Mouse (Mus musculus) MEL (cell line): ENCODE measurements around the gene Ankar. TPM values are rescaled to one million over a fixed set of nuclear protein-coding genes. Genes with fewer than 3 reads are reported as not detected.

Experiments
- DNase-seq: peaks from one replicate; pipeline ENCODE4 v3.0.0; 2011; ENCODE audit warnings: low read depth, low spot score
- H3K27ac ChIP-seq: 2 replicates; pipeline ENCODE4 v1.5.1; 2012; ENCODE audit warnings: low read depth, mild to moderate bottlenecking, control low read depth, low read length, moderate library complexity; ENCODE audit not compliant: control insufficient read depth
- H3K27me3 ChIP-seq, 2 experiments: fragments of 150-350 bp in 1 of 2; sonication (generic) in 1 of 2; 2 replicates each; pipeline ENCODE4 v1.6.1; 2012; ENCODE audit warnings: low read length in 2 of 2, mild to moderate bottlenecking in 2 of 2, improper control_type of control experiment in 1 of 2, moderate library complexity in 1 of 2; ENCODE audit not compliant: insufficient read depth in 2 of 2, control insufficient read depth in 1 of 2
- H3K36me3 ChIP-seq, 2 experiments: 2 replicates each; pipeline ENCODE4 v1.6.1; 2012 to 2014; ENCODE audit warnings: low read length in 2 of 2, improper control_type of control experiment in 1 of 2, inconsistent platforms in 1 of 2, mild to moderate bottlenecking in 1 of 2; ENCODE audit not compliant: insufficient read depth in 2 of 2, control insufficient read depth in 1 of 2
- H3K4me1 ChIP-seq, 2 experiments: fragments of 150-350 bp in 1 of 2; sonication (generic) in 1 of 2; 2 replicates each; pipeline ENCODE4 v1.6.1; 2012; ENCODE audit warnings: low read length in 2 of 2, improper control_type of control experiment in 1 of 2, mild to moderate bottlenecking in 1 of 2; ENCODE audit not compliant: insufficient read depth in 2 of 2, control insufficient read depth in 1 of 2
- H3K4me3 ChIP-seq, 2 experiments: fragments of 150-350 bp in 1 of 2; sonication (generic) in 1 of 2; 2 replicates each; pipeline ENCODE4 v1.5.1; 2012; ENCODE audit warnings: low read depth in 2 of 2, low read length in 2 of 2, mild to moderate bottlenecking in 2 of 2, moderate library complexity in 2 of 2, control low read depth in 1 of 2, improper control_type of control experiment in 1 of 2; ENCODE audit not compliant: control insufficient read depth in 1 of 2, insufficient read depth in 1 of 2
- H3K79me2 ChIP-seq: 2 replicates; pipeline ENCODE4 v1.6.1; 2012; ENCODE audit warnings: mild to moderate bottlenecking, low read length, moderate library complexity; ENCODE audit not compliant: control insufficient read depth, poor library complexity, insufficient read depth
- H3K9ac ChIP-seq: 2 replicates; pipeline ENCODE4 v1.6.1; 2012; ENCODE audit warnings: low read depth, mild to moderate bottlenecking, control low read depth, low read length, moderate library complexity; ENCODE audit not compliant: control insufficient read depth, poor library complexity, severe bottlenecking
- H3K9me3 ChIP-seq: fragments of 150-350 bp; sonication (generic); replicated peaks from 2 replicates; pipeline ENCODE4 v1.6.1; 2012; ENCODE audit warnings: mild to moderate bottlenecking, low read length, improper control_type of control experiment, moderate library complexity; ENCODE audit not compliant: insufficient read depth
- BHLHE40 ChIP-seq: IDR thresholded peaks from 2 replicates; pipeline ENCODE4 v1.6.1; 2012; ENCODE audit warnings: low read depth, mild to moderate bottlenecking, inconsistent platforms, low read length, improper control_type of control experiment, borderline replicate concordance
- CHD1 ChIP-seq: IDR thresholded peaks from 2 replicates; pipeline ENCODE4 v1.6.1; 2012; ENCODE audit warnings: low read depth, mild to moderate bottlenecking, inconsistent platforms, low read length, improper control_type of control experiment
- CHD2 ChIP-seq: IDR thresholded peaks from 2 replicates; pipeline ENCODE4 v1.6.1; 2011; ENCODE audit warnings: low read length, improper control_type of control experiment
- CTCF ChIP-seq, 3 experiments: IDR thresholded peaks in 2 of 3; conservative IDR thresholded peaks in 1 of 3; 2 replicates each; pipeline ENCODE4 v1.5.1; 2011 to 2012; ENCODE audit warnings: low read length in 3 of 3, low read depth in 2 of 3, mild to moderate bottlenecking in 2 of 3, improper control_type of control experiment in 1 of 3, inconsistent platforms in 1 of 3, mixed read lengths in 1 of 3, moderate library complexity in 1 of 3; ENCODE audit not compliant: control insufficient read depth in 1 of 3, insufficient read depth in 1 of 3, poor library complexity in 1 of 3, severe bottlenecking in 1 of 3
- ETS1 ChIP-seq: IDR thresholded peaks from 2 replicates; pipeline ENCODE4 v1.6.1; 2012; ENCODE audit warnings: low read depth, mild to moderate bottlenecking, inconsistent platforms, low read length, improper control_type of control experiment, moderate library complexity
- GABPA ChIP-seq: IDR thresholded peaks from 2 replicates; pipeline ENCODE4 v1.6.1; 2012; ENCODE audit warnings: low read depth, mild to moderate bottlenecking, inconsistent platforms, low read length, improper control_type of control experiment, moderate library complexity
- GATA1 ChIP-seq: IDR thresholded peaks from 2 replicates; pipeline ENCODE4 v1.6.1; 2011; ENCODE audit warnings: low read depth, low read length, improper control_type of control experiment
- HCFC1 ChIP-seq: IDR thresholded peaks from 2 replicates; pipeline ENCODE4 v1.6.1; 2012; ENCODE audit warnings: low read depth, mild to moderate bottlenecking, inconsistent platforms, low read length, improper control_type of control experiment, moderate library complexity
- JUND ChIP-seq: IDR thresholded peaks from 2 replicates; pipeline ENCODE4 v1.6.1; 2011; ENCODE audit warnings: low read depth, mild to moderate bottlenecking, improper control_type of control experiment, low read length
- MAFK ChIP-seq: IDR thresholded peaks from 2 replicates; pipeline ENCODE4 v1.6.1; 2011; ENCODE audit warnings: low read depth, mild to moderate bottlenecking, low read length, improper control_type of control experiment, borderline replicate concordance
- MAX ChIP-seq: IDR thresholded peaks from 2 replicates; pipeline ENCODE4 v1.6.1; 2011; ENCODE audit warnings: low read length, improper control_type of control experiment
- MAZ ChIP-seq: IDR thresholded peaks from 2 replicates; pipeline ENCODE4 v1.6.1; 2012; ENCODE audit warnings: low read depth, mild to moderate bottlenecking, inconsistent platforms, low read length, improper control_type of control experiment
- MEF2A ChIP-seq: IDR thresholded peaks from 2 replicates; pipeline ENCODE4 v1.6.1; 2014; ENCODE audit warnings: low read depth, mild to moderate bottlenecking, inconsistent platforms, low read length, improper control_type of control experiment; ENCODE audit not compliant: poor library complexity, insufficient replicate concordance, severe bottlenecking; ENCODE audit errors: extremely low read depth
- MXI1 ChIP-seq: IDR thresholded peaks from 2 replicates; pipeline ENCODE4 v1.6.1; 2011; ENCODE audit warnings: mild to moderate bottlenecking, low read depth, low read length, improper control_type of control experiment
- MYB ChIP-seq: IDR thresholded peaks from 2 replicates; pipeline ENCODE4 v1.6.1; 2011; ENCODE audit warnings: mild to moderate bottlenecking, low read depth, low read length, improper control_type of control experiment
- NELFE ChIP-seq: IDR thresholded peaks from 2 replicates; pipeline ENCODE4 v1.6.1; 2011; ENCODE audit warnings: low read depth, low read length, improper control_type of control experiment
- NRF1 ChIP-seq: IDR thresholded peaks from 2 replicates; pipeline ENCODE4 v1.6.1; 2014; ENCODE audit warnings: low read depth, mild to moderate bottlenecking, inconsistent platforms, low read length, improper control_type of control experiment, moderate library complexity; ENCODE audit not compliant: poor library complexity, insufficient read depth, severe bottlenecking
- POLR2A ChIP-seq, 2 experiments: IDR thresholded peaks; 2 replicates each; pipeline ENCODE4 v1.6.1; 2011 to 2012; ENCODE audit warnings: low read length in 2 of 2, mild to moderate bottlenecking in 2 of 2, control low read depth in 1 of 2, improper control_type of control experiment in 1 of 2, low read depth in 1 of 2, moderate library complexity in 1 of 2; ENCODE audit not compliant: control insufficient read depth in 1 of 2, insufficient read depth in 1 of 2, poor library complexity in 1 of 2
- POLR2AphosphoS2 ChIP-seq: IDR thresholded peaks from 2 replicates; pipeline ENCODE4 v1.6.1; 2011; ENCODE audit warnings: low read length, improper control_type of control experiment
- POLR2AphosphoS5 ChIP-seq: IDR thresholded peaks from 2 replicates; pipeline ENCODE4 v1.6.1; 2012; ENCODE audit warnings: low read depth, borderline replicate concordance, mild to moderate bottlenecking, inconsistent platforms, low read length, moderate library complexity, mixed read lengths
- RCOR1 ChIP-seq: IDR thresholded peaks from 2 replicates; pipeline ENCODE4 v1.6.1; 2012; ENCODE audit warnings: low read depth, mild to moderate bottlenecking, inconsistent platforms, low read length, improper control_type of control experiment
- SIN3A ChIP-seq: IDR thresholded peaks from 2 replicates; pipeline ENCODE4 v1.6.1; 2012; ENCODE audit warnings: low read length, improper control_type of control experiment, inconsistent platforms
- SMC3 ChIP-seq: IDR thresholded peaks from 2 replicates; pipeline ENCODE4 v1.6.1; 2011; ENCODE audit warnings: low read depth, low read length, improper control_type of control experiment
- TAL1 ChIP-seq: IDR thresholded peaks from 2 replicates; pipeline ENCODE4 v1.6.1; 2012; ENCODE audit warnings: mild to moderate bottlenecking, inconsistent platforms, low read length, moderate library complexity, mixed read lengths
- TCF12 ChIP-seq: IDR thresholded peaks from 2 replicates; pipeline ENCODE4 v1.6.1; 2014; ENCODE audit warnings: low read depth, mild to moderate bottlenecking, inconsistent platforms, low read length, improper control_type of control experiment, moderate library complexity
- USF1 ChIP-seq: IDR thresholded peaks from 2 replicates; pipeline ENCODE4 v1.6.1; 2014; ENCODE audit warnings: low read depth, mild to moderate bottlenecking, inconsistent platforms, low read length, improper control_type of control experiment, moderate library complexity
- ZC3H11A ChIP-seq: IDR thresholded peaks from 2 replicates; pipeline ENCODE4 v1.6.1; 2012; ENCODE audit warnings: low read depth, mild to moderate bottlenecking, inconsistent platforms, low read length, improper control_type of control experiment
- ZMIZ1 ChIP-seq: IDR thresholded peaks from 2 replicates; pipeline ENCODE4 v1.6.1; 2012; ENCODE audit warnings: low read depth, mild to moderate bottlenecking, inconsistent platforms, low read length, improper control_type of control experiment, moderate library complexity
- ZNF384 ChIP-seq: IDR thresholded peaks from 2 replicates; pipeline ENCODE4 v1.6.1; 2012; ENCODE audit warnings: low read depth, mild to moderate bottlenecking, inconsistent platforms, low read length, improper control_type of control experiment
- polyA plus RNA-seq, 2 experiments: library from polyadenylated mRNA; stranded (reverse) in 1 of 2; unstranded in 1 of 2; fragments of >175 nt in 1 of 2; fragments of >200 nt in 1 of 2; gene quantifications; 2 replicates each; pipeline versions ENCODE4 v1.2.1 to v1.2.4; 2012; ENCODE audit warnings: low replicate concordance in 2 of 2, low read depth in 1 of 2; ENCODE audit not compliant: insufficient read length in 2 of 2, insufficient read depth in 1 of 2, missing spikeins in 1 of 2
- total RNA-seq: library from RNA; depleted of rRNA; stranded (reverse); fragments of 300-350 nt; gene quantifications from 2 replicates; pipeline ENCODE4 v1.2.3, GENCODE M21; 2012

The Ankar gene
- total and polyA plus RNA-seq, 3 experiments: not detected

GRCm38 (mm10) chr1:72716421-72716820 lies 16.0 kb upstream of the Ankar start:
- DNase-seq: peak; percentile 54
- peak overlapping the region; percentile 24 for H3K27ac ChIP-seq
- H3K27me3 ChIP-seq: no peaks in the 10 kb centered on the region
- H3K36me3 ChIP-seq: peaks cover 11 to 18% of the 10 kb centered on the region in 2 experiments
- H3K4me3 ChIP-seq: no peak overlapping the region
- no peaks in the 10 kb centered on the region for H3K9me3 ChIP-seq
- H3K4me1 ChIP-seq: peaks cover 0 to 7% of the 10 kb centered on the region in 2 experiments; a peak in 3 of 4 replicates
- peaks cover 19% of the 10 kb centered on the region for H3K79me2 ChIP-seq
- H3K9ac ChIP-seq: no peak overlapping the region
- no peak for TF ChIP-seq CTCF (IDR thresholded peaks at IDR 0.05 in 2 of 3, conservative IDR thresholded peaks at IDR 0.05 in 1 of 3; ENCODE audit: control insufficient read depth in 1 of 3, insufficient read depth in 1 of 3, low read depth in 2 of 3, low read length in 3 of 3, poor library complexity in 1 of 3, severe bottlenecking in 1 of 3)
- TF ChIP-seq POLR2A (IDR thresholded peaks at IDR 0.05; ENCODE audit: control insufficient read depth in 1 of 2, insufficient read depth in 1 of 2, low read depth in 1 of 2, low read length in 2 of 2, poor library complexity in 1 of 2): peak in 1 of 2 experiments; percentile 40; a peak in 1 of 4 replicates
- no peak for TF ChIP-seq USF1
- TF ChIP-seq CHD1: no peak
- no peak for TF ChIP-seq GABPA
- TF ChIP-seq JUND: no peak
- TF ChIP-seq ZNF384: no peak
- no peak for TF ChIP-seq SIN3A
- TF ChIP-seq MAFK: no peak
- TF ChIP-seq CHD2: no peak
- TF ChIP-seq BHLHE40: no peak
- no peak for TF ChIP-seq SMC3
- no peak for TF ChIP-seq MAZ
- TF ChIP-seq POLR2AphosphoS5: 0 out of 2 replicates have a peak, but pooled peaks have one; percentile 24
- TF ChIP-seq RCOR1: no peak
- TF ChIP-seq ZC3H11A: no peak
- TF ChIP-seq, all 39 proteins: peak for 2

GRCm38 (mm10) chr1:72715593-72716361 lies 15.4 kb upstream of the Ankar start:
- DNase-seq: peak; percentile 57
- Histone ChIP-seq H3K4me1 (peaks cover 0 to 7% of the 10 kb centered on the region in 2 experiments; a peak in 3 of 4 replicates), H3K27me3 (no peaks in the 10 kb centered on the region), H3K27ac (no peak overlapping the region), H3K79me2 (peaks cover 22% of the 10 kb centered on the region), H3K36me3 (peaks cover 11 to 18% of the 10 kb centered on the region in 2 experiments), H3K9ac (no peak overlapping the region), H3K4me3 (no peak overlapping the region), H3K9me3 (no peaks in the 10 kb centered on the region)
- TF ChIP-seq MXI1: no peak
- TF ChIP-seq NELFE: peak; percentile 29; the same call in 1 of the 2 replicates
- TF ChIP-seq MYB: peak; percentile 37; the same call in 1 of the 2 replicates
- no peak for TF ChIP-seq TCF12
- TF ChIP-seq POLR2AphosphoS2: peak; percentile 85
- TF ChIP-seq ZC3H11A: no peak
- no peak for TF ChIP-seq TAL1
- no peak; the same call in 1 of the 2 replicates for TF ChIP-seq MAFK
- peak; percentile 27; the same call in 1 of the 2 replicates for TF ChIP-seq ZMIZ1
- no peak for TF ChIP-seq BHLHE40
- no peak for TF ChIP-seq SIN3A
- TF ChIP-seq NRF1: no peak
- TF ChIP-seq POLR2A (IDR thresholded peaks at IDR 0.05; ENCODE audit: control insufficient read depth in 1 of 2, insufficient read depth in 1 of 2, low read depth in 1 of 2, low read length in 2 of 2, poor library complexity in 1 of 2): peak in 1 of 2 experiments; percentile 47; a peak in 1 of 4 replicates
- no peak for TF ChIP-seq MEF2A
- no peak for TF ChIP-seq MAX
- TF ChIP-seq ZNF384: no peak
- peak; percentile 4; the same call in 1 of the 2 replicates for TF ChIP-seq CHD2
- no peak for TF ChIP-seq JUND
- TF ChIP-seq GATA1: no peak
- no peak for TF ChIP-seq HCFC1
- no peak for TF ChIP-seq ETS1
- TF ChIP-seq RCOR1: no peak
